ENCODE assay signal across 13 mouse cellular contexts in genomic region chr1:138992384-138993138, GRCm38 (mm10). TPM values are rescaled to one million over a fixed set of nuclear protein-coding genes. Genes with fewer than 3 reads are reported as not detected.
DNase-seq lines count a peak whose midpoint lies in the region; ATAC-seq and TF ChIP-seq lines count a peak whose summit lies in the region.
"Had no signal": no experiment of that assay in that cellular context is flagged by ENCODE, and none has a peak within 500 bp of the region (broad histone marks: within the 10 kb centered on the region; RNA-seq: fewer than 3 reads in every experiment).

No protein-coding gene starts in this region.

- DNase-seq in cerebellum, postnatal 10 days, result peak; percentile 13 to 22
- DNase-seq in cerebellum, adult 11 months, result no peak
- peak; percentile 71 for DNase-seq in kidney, adult 2 months
- peak; percentile 43 for DNase-seq in testis, postnatal 14 days (ENCODE audit: low spot score)
- DNase-seq in testis, postnatal 10 days (ENCODE audit: low spot score), result no peak
- no peak for DNase-seq in gastrocnemius, postnatal 25 days
- no peak for DNase-seq in cerebellum, postnatal 4 days (ENCODE audit: low spot score in 2 of 2)
- DNase-seq: cerebellum, postnatal 36 days; layer of hippocampus, postnatal 36 days; liver, embryonic 13.5 days; thymus, postnatal 4 days had no signal

- H3K27ac ChIP-seq in kidney, adult 2 months (ENCODE audit: insufficient read depth, low read depth, low read length), result no peak overlapping the region
- no peak overlapping the region for H3K27ac ChIP-seq in kidney, embryonic 16.5 days (ENCODE audit: low read length)
- H3K27ac ChIP-seq: heart, embryonic 15.5 days; liver, embryonic 13.5 days had no signal

- no peak overlapping the region for H3K4me2 ChIP-seq in kidney, embryonic 16.5 days (replicated peaks; ENCODE audit: low read depth, low read length)
- H3K4me2 ChIP-seq: heart, embryonic 15.5 days; liver, embryonic 13.5 days had no signal

- no peak for TF ChIP-seq POLR2A in kidney, adult 2 months (IDR thresholded peaks at IDR 0.05; ENCODE audit: low read depth, low read length)

- no peak for TF ChIP-seq CTCF in kidney, adult 2 months (conservative IDR thresholded peaks at IDR 0.05; ENCODE audit: insufficient read depth, insufficient read length, low read depth, low read length)

- ATAC-seq in kidney, embryonic 16.5 days (ENCODE audit: low FRiP score, low TSS enrichment), result no peak

- no peak overlapping the region for H3K4me3 ChIP-seq in kidney, adult 2 months (ENCODE audit: insufficient read depth, low read depth, low read length)
- no peak overlapping the region for H3K4me3 ChIP-seq in kidney, embryonic 16.5 days (ENCODE audit: low read length)
- H3K4me3 ChIP-seq: heart, embryonic 15.5 days; liver, embryonic 13.5 days had no signal

- H3K9ac ChIP-seq in kidney, embryonic 16.5 days (replicated peaks; ENCODE audit: low read length), result no peak overlapping the region
- H3K9ac ChIP-seq: heart, embryonic 15.5 days; liver, embryonic 13.5 days had no signal

- WGBS in kidney, adult 2 months, result 68% methylated on average over 5 of the region's 5 CpGs
- 80% methylated on average over 5 of the region's 5 CpGs for WGBS in kidney, embryonic 16.5 days

- H3K9me3 ChIP-seq in kidney, embryonic 16.5 days (ENCODE audit: low read length), result peaks cover 3% of the 10 kb centered on the region; the same call in 1 of the 2 replicates
- H3K9me3 ChIP-seq: heart, embryonic 15.5 days; liver, embryonic 13.5 days had no signal

- no peaks in the 10 kb centered on the region for H3K36me3 ChIP-seq in kidney, adult 2 months (ENCODE audit: control insufficient read depth, insufficient read depth, low read length)
- no peaks in the 10 kb centered on the region for H3K36me3 ChIP-seq in kidney, embryonic 16.5 days (ENCODE audit: insufficient read depth, low read length)
- H3K36me3 ChIP-seq: heart, embryonic 15.5 days; liver, embryonic 13.5 days had no signal

- H3K4me1 ChIP-seq in kidney, adult 2 months (ENCODE audit: control insufficient read depth, insufficient read depth, low read length), result peaks cover 9% of the 10 kb centered on the region
- H3K4me1 ChIP-seq in kidney, embryonic 16.5 days (ENCODE audit: insufficient read depth, low read length), result peaks cover 6% of the 10 kb centered on the region; the same call in 1 of the 2 replicates
- H3K4me1 ChIP-seq: liver, embryonic 13.5 days had no signal

- H3K27me3 ChIP-seq in kidney, adult 2 months (replicated peaks; ENCODE audit: control insufficient read depth, insufficient read depth, low read length), result no peaks in the 10 kb centered on the region
- no peaks in the 10 kb centered on the region for H3K27me3 ChIP-seq in kidney, embryonic 16.5 days (ENCODE audit: insufficient read depth, low read length)
- H3K27me3 ChIP-seq: heart, embryonic 15.5 days; liver, embryonic 13.5 days had no signal

RNA-seq across cellular contexts. Expression of gene Dennd1b, which starts 29.3 kb away (rescaled TPM):
- polyA plus RNA-seq in kidney, adult 2 months (2012; rRNA removed), result 6.1 and 7.4 TPM in 2 replicates
- 7.6 and 8.6 TPM in 2 replicates for polyA plus RNA-seq in kidney, embryonic 16.5 days (2015; fragmentation: Nextera tagmentation; extraction: Ambion mirVana)
- 10 to 100 TPM; 16.3 to 17.3 TPM for total RNA-seq in gastrocnemius, postnatal 25 days (2021)

Comparison
In these comparisons a context has a peak if more than half of its experiments do, and no peak if none do; other contexts are left out.
1. DNase-seq: peak in cerebellum, postnatal 10 days (2 of 2), kidney, adult 2 months (single experiment) and testis, postnatal 14 days (single experiment); none in cerebellum, adult 11 months (single experiment), testis, postnatal 10 days (single experiment), gastrocnemius, postnatal 25 days (single experiment) and cerebellum, postnatal 4 days (0 of 2).